ENCODE assay signal across 41 mouse cellular contexts in genomic region chr11:104154332-104154731, GRCm38 (mm10). TPM values are rescaled to one million over a fixed set of nuclear protein-coding genes. Genes with fewer than 3 reads are reported as not detected.
"Had no signal": no experiment of that assay in that cellular context is flagged by ENCODE, and none has a peak within 500 bp of the region (broad histone marks: within the 10 kb centered on the region; RNA-seq: fewer than 3 reads in every experiment).

No protein-coding gene starts in this region.

- H3K4me3 ChIP-seq: heart, adult 2 months; heart, embryonic 13.5 days; heart, embryonic 15.5 days; hindbrain, embryonic 12.5 days; hindbrain, embryonic 15.5 days; limb, embryonic 13.5 days; limb, embryonic 15.5 days; liver, embryonic 12.5 days had no signal

- H3K4me2 ChIP-seq: heart, embryonic 11.5 days; heart, embryonic 13.5 days; heart, embryonic 15.5 days; hindbrain, embryonic 12.5 days; hindbrain, embryonic 15.5 days; limb, embryonic 13.5 days; limb, embryonic 15.5 days; liver, embryonic 12.5 days had no signal

- H3K36me3 ChIP-seq: heart, embryonic 13.5 days; heart, embryonic 15.5 days; hindbrain, embryonic 12.5 days; hindbrain, embryonic 15.5 days; limb, embryonic 13.5 days; limb, embryonic 15.5 days; liver, embryonic 12.5 days had no signal

- H3K27ac ChIP-seq: heart, adult 2 months; heart, embryonic 13.5 days; heart, embryonic 15.5 days; hindbrain, embryonic 15.5 days; hindbrain, postnatal 0 days; limb, embryonic 13.5 days; limb, embryonic 15.5 days; liver, embryonic 12.5 days; liver, embryonic 14.5 days had no signal

- H3K9ac ChIP-seq: heart, embryonic 13.5 days; heart, embryonic 15.5 days; hindbrain, embryonic 12.5 days; hindbrain, embryonic 15.5 days; limb, embryonic 13.5 days; limb, embryonic 15.5 days; liver, embryonic 12.5 days; liver, embryonic 14.5 days had no signal

- DNase-seq: gastrocnemius, postnatal 14 days; gastrocnemius, postnatal 36 days; heart, adult 11 months; heart, adult 2 months; heart, postnatal 14 days; heart, postnatal 36 days; kidney, adult 11 months; kidney, adult 2 months; kidney, adult 9 months; kidney, postnatal 10 days; kidney, postnatal 36 days; layer of hippocampus, adult 9-11 months; layer of hippocampus, postnatal 36 days; left cerebral cortex, postnatal 4 days had no signal

- H3K9me3 ChIP-seq: heart, embryonic 13.5 days; heart, embryonic 15.5 days; hindbrain, embryonic 12.5 days; hindbrain, embryonic 15.5 days; limb, embryonic 13.5 days; limb, embryonic 15.5 days; liver, embryonic 12.5 days had no signal

- ATAC-seq: intestine, embryonic 16.5 days; liver, embryonic 12.5 days had no signal

- H3K27me3 ChIP-seq: hindbrain, embryonic 15.5 days had no signal

- H3K4me1 ChIP-seq: liver, embryonic 12.5 days had no signal

RNA-seq across cellular contexts. Expression of gene Crhr1, which starts 21.7 kb away (rescaled TPM):
- total RNA-seq: gastrocnemius, adult 18-20 months; gastrocnemius, adult 8-10 months; gastrocnemius, postnatal 14 days; gastrocnemius, postnatal 36 days; heart, adult 2 months; heart, postnatal 14 days; heart, postnatal 36 days; hematopoietic stem cell, adult 5-6 weeks; liver, adult 2 months had no signal
- polyA plus RNA-seq: heart, adult 2 months; heart, embryonic 11.5 days; heart, embryonic 13.5 days; heart, embryonic 15.5 days; heart, postnatal 0 days; kidney, adult 2 months; large intestine, adult 2 months; limb, embryonic 15.5 days; liver, embryonic 12.5 days; liver, embryonic 14.5 days had no signal

RNA-seq across cellular contexts. Expression of gene Sppl2c, which starts 31.8 kb away (rescaled TPM):
- total RNA-seq: gastrocnemius, adult 18-20 months; gastrocnemius, adult 8-10 months; gastrocnemius, postnatal 14 days; gastrocnemius, postnatal 36 days; heart, adult 2 months; heart, postnatal 14 days; heart, postnatal 36 days; hematopoietic stem cell, adult 5-6 weeks; hindbrain, postnatal 0 days; layer of hippocampus, adult 18-20 months; layer of hippocampus, adult 8-10 months; layer of hippocampus, postnatal 14 days; layer of hippocampus, postnatal 36 days; left cerebral cortex, adult 18-20 months; left cerebral cortex, adult 8-10 months; left cerebral cortex, postnatal 10 days; left cerebral cortex, postnatal 25 days; left cerebral cortex, postnatal 4 days; liver, adult 2 months had no signal
- polyA plus RNA-seq: heart, embryonic 11.5 days; heart, embryonic 13.5 days; heart, embryonic 15.5 days; heart, postnatal 0 days; hindbrain, embryonic 12.5 days; hindbrain, embryonic 15.5 days; hindbrain, postnatal 0 days; intestine, embryonic 14.5 days; intestine, embryonic 16.5 days; kidney, embryonic 16.5 days; limb, embryonic 11.5 days; limb, embryonic 13.5 days; limb, embryonic 15.5 days; liver, adult 2 months; liver, embryonic 12.5 days; liver, embryonic 14.5 days had no signal
